Mouse (Mus musculus) brain, adult 2 months (tissue): Measurements from ENCODE around the gene Prkag2.

Experiments used
- DNase-seq: peaks from one replicate; pipeline ENCODE4 v3.0.0; 2011; ENCODE audit warnings: low read depth, low spot score

The Prkag2 gene

GRCm38 (mm10) chr5:25100516-25101125, at the start of gene Prkag2:
TSS of gene Prkag2 (minus strand) at chr5:25100642.
- peak; percentile 50 for DNase-seq

DNA sequence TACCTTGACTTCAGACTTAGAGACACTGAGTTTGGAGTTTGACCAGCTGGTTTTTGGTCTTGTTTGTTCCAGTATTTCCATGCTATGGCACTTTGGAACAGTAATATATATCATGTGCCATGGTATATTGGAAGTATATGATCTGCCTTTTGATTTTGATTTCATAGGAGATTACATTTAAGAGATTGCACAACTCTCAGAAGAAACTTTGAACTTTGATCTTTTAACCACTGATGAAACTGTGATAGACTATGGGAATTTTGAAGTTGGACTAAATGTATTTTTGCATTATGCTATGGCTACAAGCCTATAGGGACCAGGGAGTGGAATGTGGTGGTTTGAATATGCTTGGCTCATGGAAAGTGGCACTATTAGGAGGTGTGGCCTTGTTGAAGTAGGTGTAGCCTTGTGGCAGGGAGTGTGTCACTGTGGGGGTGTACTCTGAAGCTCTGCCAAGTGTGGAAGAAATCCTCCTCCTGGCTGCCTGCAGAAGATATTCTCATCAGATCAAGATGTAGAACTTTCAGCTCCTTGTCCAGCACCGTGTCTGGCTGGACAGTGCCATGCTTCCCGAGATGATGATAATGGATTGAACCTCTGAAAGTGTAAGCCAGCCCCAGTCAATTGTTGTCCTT, 49.0 kb upstream of the Prkag2 start:
- peak; percentile 16 for DNase-seq

- no peak for DNase-seq
These were observed 46.3 kb upstream of the Prkag2 start for GRCm38 (mm10) chr5:25146705-25147104.

DNA sequence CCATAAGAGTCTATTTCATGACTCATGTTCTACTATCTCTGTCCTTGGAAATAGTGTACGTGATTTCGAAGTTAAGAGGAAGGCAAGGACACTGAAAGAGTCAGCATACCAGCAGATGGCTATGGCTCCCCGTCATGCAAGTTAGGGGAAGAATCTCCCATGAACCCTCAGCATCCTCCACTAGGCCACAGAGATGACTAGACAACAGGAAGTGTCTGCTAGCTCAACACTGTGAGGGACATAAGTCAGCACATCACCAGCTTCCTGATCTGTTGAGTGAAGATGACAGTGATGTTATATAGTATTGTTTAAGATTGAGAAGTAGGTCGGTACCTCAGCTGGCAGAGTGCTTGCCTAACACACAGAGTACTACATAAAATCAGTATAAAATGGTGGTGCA, 27.4 kb upstream of the Prkag2 start:
- no peak for DNase-seq

GRCm38 (mm10) chr5:25125884-25126560, 25.6 kb upstream of the Prkag2 start:
- no peak for DNase-seq

GRCm38 (mm10) chr5:25122534-25122933, 22.1 kb upstream of the Prkag2 start:
- DNase-seq = no peak

DNA sequence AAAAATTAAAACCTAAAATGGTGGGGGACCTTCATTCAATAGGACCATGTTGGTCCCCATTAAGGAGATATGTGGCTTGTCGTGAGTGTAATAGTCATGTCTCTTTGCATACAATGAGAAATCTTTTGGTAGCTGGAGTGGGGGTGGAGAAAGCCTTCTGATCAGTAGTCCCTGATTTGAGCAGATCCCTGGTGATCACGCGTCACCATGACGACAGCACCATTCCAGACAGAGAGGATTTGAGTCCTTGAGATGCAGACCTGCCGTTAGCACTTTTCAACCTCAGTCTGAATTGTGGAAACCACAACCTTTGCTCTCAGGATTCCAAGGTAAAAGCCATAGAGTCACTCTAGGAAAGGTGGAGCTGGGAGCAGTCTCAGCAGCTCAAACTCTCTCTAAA, 18.7 kb upstream of the Prkag2 start:
- peak; percentile 83 for DNase-seq

GRCm38 (mm10) chr5:25115997-25116396, 15.6 kb upstream of the Prkag2 start:
- peak; percentile 91 for DNase-seq

DNA sequence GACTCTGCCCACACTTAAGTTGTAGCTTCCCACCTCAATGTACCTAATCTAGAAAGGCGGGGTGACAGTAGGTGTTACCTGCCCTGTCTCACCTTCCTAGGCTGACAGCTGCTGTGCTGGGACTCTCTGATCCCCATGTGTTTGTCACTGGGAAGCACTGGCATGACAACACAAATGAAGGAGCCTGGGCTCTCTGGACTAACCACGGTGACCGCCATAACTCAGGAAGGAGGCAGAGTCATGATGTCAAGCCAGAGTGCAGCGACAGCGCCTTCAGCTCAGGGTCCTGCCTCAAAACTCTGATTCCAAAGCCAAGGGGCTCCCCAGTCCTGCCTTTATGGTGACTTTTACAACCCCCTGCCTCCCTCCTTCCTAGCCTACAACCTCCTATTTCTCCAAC, 14.8 kb upstream of the Prkag2 start:
- DNase-seq = no peak

DNA sequence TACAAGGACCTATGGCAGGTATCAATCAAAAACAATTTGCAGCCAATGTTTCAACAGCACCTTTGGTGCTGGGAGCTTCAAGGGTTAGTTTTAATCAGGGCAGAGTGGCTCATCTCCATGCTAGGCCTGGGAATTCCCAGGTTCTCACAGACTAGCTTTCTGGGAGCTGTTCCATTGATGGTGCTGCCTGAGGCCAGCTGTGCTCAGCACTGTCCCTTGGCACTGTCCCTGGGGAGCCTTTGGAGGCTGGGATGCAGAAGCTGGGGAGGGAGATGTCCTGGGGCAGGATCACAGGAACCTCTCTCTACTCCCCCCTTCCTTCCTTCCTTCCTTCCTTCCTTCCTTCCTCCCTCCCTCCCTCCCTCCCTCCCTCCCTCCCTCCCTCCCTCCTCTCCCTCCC, 13.7 kb upstream of the Prkag2 start:
- DNase-seq = no peak

DNA sequence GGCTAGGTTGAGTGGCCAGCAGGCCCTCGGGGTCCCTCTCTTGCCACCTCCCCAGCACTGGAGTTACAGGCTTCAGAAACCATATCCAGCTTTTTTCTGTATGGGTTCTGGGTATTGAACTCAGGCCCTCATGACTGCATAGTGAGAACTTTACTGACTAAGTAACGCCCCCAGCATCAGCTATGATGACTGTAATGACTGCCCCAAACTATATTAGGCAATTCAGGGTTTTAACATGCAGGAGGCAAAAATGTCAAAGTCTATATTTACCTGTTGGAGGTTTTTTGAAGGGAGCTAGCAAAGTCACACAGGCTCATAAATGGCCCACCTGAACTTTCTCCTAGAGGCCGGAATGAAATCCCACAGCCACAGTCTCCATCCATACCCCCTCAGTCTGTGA, 9.9 kb upstream of the Prkag2 start:
- DNase-seq = no peak

DNA sequence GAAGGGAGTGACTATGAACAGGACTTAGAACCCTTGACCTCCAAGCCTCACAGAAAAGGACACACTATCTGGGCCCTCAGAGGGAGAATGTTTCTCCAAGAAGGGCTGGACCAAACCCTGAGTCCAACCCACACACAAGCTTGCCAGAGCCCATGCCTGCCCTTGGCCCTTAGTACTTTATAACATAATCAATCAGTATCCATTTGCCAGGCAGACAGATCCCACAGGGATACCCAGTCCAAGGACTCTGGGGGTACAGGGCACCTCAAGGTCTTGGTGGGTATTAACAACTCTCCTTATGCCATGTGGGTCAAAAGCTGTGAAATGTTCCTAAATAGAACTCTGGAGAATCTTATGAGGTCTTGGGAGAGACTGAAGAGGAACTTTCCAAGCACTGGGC, 5.3 kb upstream of the Prkag2 start:
- DNase-seq = no peak

GRCm38 (mm10) chr5:25101126-25101523, 683 bp upstream of the Prkag2 start:
- DNase-seq = peak; percentile 74

DNA sequence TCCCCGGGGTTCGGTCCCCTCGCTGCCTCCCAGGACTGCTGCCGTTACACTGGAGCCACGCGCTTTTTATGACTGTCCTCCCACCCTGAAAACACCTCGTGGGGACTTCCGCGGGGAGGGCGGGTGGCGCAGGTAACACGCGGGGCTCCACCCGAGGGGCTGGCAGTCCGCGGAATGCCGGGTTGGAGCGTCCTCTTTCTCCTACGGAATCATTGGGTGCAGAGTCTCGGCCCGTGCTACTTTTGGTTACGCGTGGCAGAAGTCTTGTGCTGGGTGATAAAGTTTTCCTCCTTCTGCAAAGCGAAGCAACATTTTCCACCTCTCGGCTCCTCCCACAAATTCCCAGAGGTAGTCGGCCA, 306 bp downstream of the Prkag2 start:
- DNase-seq = peak; percentile 49

DNA sequence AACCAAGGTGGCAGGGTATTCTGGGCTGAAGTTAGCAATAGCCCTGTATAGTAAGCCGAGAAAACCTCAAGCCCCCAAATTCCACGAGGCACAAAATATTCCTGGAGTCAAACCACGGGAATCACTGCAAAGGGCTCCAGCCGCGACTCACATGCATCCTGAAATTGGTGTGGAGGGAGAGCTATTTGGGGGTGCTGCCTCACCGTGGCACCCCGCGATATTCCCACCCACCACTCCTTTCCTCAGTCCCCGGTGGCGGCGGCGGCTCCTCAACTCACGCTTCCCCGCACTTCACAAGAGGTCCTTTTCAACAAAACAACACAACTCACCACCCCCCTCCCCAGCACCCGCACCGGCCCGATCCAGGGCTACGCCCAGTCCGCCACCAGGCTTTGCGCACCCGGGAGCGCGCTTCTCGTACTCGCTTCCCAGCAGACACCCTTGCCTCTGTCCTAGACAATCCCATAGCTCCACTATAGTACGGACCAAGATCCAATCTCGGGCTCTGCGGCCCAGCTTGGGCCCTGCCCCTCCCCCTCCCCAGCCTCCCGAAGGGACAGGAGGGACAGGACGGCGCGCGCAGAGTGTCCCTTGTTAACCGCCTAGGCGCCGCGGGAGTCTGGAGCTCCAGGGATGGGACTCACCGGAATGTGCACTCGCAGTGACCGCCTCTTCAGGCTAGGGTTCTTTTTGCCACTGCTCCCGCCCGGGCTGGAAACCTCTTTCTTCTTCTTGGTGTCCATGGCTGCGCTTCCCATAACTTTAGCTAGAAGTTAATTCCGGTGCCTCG, 880 bp downstream of the Prkag2 start:
- DNase-seq = peak; percentile 61

DNA sequence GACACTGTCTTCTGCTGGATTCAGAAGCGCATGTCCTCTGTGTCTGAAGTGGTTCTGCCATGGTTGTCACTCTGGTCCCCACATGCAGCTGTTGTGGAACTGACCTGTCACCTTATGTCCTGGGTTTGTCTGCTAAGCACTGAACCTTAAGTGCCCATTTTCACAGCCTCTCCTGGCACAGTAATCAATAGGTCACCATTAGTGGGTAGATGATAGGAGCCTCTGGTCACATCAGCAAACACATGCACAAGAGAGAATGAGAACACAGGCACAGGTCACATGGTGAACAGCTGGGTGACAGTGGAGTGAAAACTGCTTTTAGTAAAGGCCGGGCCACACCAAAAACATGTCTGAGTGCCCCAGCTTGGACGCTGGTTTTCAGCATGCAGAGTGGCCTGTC, 2.6 kb downstream of the Prkag2 start:
- no peak for DNase-seq

DNA sequence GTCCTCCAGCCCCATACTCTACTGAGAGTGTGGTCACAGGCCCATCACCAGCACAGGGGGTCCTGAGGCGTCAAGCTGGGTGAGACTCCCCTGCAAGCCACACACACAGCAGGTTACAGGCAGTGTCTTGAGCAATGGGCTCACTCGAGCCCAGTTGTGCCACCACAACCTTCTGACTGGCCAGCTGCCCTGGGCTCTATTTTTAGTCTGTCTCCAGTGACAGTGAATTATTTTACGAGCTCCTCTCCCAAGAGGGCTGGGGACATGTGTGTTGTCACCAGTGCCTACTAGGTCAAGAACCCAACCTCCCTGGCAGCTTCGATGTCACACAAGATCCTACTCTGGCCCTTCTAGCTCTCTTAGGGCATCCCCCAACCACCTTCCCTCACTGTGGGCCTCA, 4.0 kb downstream of the Prkag2 start:
- DNase-seq = no peak

DNA sequence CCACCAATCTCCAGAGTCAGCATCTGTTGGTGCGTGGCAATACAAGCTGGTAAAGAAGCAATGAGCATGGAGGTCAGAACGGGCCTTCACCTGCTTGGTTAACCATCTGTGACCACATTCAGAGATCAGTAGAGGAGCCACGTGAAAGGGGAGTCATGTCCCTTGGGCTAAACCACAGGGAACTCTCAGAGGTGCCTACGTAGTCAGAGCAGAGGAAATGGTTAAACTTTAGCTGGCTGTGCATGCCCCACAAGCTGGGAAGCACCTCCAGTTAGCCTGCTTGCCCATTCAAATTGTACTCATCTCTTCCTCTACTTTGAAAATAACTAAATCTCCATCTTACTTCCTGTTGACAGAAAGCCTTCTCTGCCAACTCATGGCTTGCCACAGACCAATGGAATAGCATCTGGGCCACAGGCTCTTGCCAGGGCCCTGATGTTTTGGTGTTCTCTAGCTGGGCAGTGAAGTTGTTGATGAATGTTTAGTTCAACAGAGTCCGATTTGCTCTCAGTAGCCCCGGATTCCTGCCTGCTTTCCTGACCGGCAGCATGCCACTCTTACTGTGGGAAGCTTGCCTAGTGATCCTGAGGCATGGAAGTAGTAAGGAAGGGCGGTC, 7.7 kb downstream of the Prkag2 start:
- no peak for DNase-seq

- peak; percentile 78 for DNase-seq
These were observed 11.0 kb downstream of the Prkag2 start for GRCm38 (mm10) chr5:25089258-25089972.

GRCm38 (mm10) chr5:25088633-25089032, 11.8 kb downstream of the Prkag2 start:
- DNase-seq = peak; percentile 74

- DNase-seq = no peak
These were observed 12.3 kb downstream of the Prkag2 start for GRCm38 (mm10) chr5:25088111-25088510.
